Mouse (Mus musculus): ENCODE data around the gene Pkig. TPM values are rescaled to one million over a fixed set of nuclear protein-coding genes. Genes with fewer than 3 reads are reported as not detected.
"Not testable (repeated sequence)": the region's sequence is repeated elsewhere in the genome, so short reads cannot be mapped to it uniquely, and the experiment has no call there.

Pkig gene
- total RNA-seq, 2 experiments from 2014 or later: 86.5 to 94.6 TPM

- DNase-seq (ENCODE audit: extremely low spot score in 1 of 2, low spot score in 1 of 2): no peak
Measured at GRCm38 (mm10) chr2:163675662-163676061, 17.5 kb downstream of the Pkig start.

- no peak for DNase-seq (ENCODE audit: extremely low spot score in 1 of 2, low spot score in 1 of 2)
Measured at GRCm38 (mm10) chr2:163676321-163676720, 18.1 kb downstream of the Pkig start.

DNA sequence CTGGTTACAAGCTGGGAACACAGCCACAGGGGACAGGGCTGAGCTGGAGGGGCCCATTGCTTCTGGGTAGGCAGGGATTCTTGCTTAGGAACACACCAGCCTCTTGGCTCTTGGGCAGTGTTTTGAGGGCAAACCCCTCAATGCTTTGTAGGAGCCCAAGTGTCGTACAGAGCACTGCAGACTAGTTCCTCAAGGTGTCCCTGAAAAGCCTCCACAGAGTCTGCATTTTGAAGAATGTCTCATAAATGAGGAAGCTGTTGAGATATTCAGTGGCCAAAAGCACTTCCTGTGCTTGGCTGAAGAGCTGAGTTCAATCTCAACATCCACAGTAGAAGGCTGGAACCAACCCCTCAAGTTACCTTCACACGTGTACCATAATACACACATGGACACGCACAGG lies 18.6 kb downstream of the Pkig start:
- no peak for DNase-seq (ENCODE audit: extremely low spot score in 1 of 2, low spot score in 1 of 2)

GRCm38 (mm10) chr2:163682344-163682743 lies 24.2 kb downstream of the Pkig start:
- no peak for DNase-seq (ENCODE audit: extremely low spot score in 1 of 2, low spot score in 1 of 2)

DNA sequence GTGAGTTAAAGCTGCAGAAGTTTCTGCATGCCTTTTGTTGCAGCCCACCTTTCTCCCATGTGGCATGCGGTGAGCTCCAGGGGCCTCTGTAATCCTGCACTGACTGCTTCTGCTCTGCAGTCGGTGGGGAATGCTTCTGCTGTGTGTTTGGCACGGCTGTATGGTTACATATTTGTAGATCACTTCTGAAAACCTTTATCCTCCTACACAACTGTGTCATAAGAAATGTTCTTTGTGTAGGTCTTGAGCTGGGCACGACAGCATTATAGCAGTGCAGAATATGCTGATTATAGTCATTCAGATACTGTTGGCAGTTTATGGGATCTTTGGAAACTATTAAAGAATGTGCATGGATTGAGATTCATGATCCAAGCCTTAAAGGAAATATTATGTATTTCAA lies 27.1 kb downstream of the Pkig start:
- DNase-seq (ENCODE audit: extremely low spot score in 1 of 2, low spot score in 1 of 2): no peak

- DNase-seq (ENCODE audit: extremely low spot score in 1 of 2, low spot score in 1 of 2): peak; percentile 17 to 45
Measured at GRCm38 (mm10) chr2:163685761-163686200, 27.6 kb downstream of the Pkig start.

- no peak for DNase-seq (ENCODE audit: extremely low spot score in 1 of 2, low spot score in 1 of 2)
Measured at GRCm38 (mm10) chr2:163686233-163686632, 28.0 kb downstream of the Pkig start.

- no peak for DNase-seq (ENCODE audit: extremely low spot score in 1 of 2, low spot score in 1 of 2)
Measured at GRCm38 (mm10) chr2:163686886-163687285, 28.7 kb downstream of the Pkig start.

DNA sequence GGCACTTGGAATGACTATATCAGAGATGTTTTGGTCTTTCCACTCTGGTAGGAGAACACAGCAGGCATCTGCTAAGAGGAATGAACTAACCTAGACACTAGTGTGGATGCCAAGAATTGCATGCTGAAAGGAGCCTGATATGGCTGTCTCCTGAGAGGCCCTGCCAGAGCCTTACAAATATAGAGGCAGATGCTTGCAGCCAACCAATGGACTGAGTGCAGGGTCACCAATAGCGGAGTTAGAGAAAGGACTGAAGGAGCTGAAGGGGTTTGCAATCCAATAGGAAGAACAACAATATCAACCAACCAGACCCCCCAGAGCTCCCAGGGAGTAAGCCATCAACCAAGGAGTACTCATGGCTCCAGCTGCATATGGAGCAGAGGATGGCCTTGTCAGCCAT lies 30.2 kb downstream of the Pkig start:
- DNase-seq (ENCODE audit: extremely low spot score in 1 of 2, low spot score in 1 of 2): not testable (repeated sequence)

DNA sequence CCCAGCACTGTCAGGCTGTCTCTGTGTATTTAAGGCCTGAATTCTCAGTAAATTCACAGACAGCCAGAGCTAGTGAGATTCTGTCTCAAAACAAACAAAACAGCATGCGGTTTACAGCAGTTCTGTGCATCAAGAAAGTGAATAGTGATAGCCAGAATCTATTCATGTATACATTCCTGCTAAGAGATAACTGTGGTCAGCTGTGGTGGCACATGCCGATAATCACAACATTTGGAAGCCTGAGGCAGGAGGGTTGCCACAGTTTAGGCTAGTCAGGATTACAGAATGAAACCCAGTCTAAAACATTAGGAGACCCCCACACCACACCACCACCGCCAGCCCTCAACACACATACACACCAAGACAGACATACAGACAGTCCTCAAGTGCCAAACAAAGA lies 31.6 kb downstream of the Pkig start:
- DNase-seq (ENCODE audit: extremely low spot score in 1 of 2, low spot score in 1 of 2): no peak

DNA sequence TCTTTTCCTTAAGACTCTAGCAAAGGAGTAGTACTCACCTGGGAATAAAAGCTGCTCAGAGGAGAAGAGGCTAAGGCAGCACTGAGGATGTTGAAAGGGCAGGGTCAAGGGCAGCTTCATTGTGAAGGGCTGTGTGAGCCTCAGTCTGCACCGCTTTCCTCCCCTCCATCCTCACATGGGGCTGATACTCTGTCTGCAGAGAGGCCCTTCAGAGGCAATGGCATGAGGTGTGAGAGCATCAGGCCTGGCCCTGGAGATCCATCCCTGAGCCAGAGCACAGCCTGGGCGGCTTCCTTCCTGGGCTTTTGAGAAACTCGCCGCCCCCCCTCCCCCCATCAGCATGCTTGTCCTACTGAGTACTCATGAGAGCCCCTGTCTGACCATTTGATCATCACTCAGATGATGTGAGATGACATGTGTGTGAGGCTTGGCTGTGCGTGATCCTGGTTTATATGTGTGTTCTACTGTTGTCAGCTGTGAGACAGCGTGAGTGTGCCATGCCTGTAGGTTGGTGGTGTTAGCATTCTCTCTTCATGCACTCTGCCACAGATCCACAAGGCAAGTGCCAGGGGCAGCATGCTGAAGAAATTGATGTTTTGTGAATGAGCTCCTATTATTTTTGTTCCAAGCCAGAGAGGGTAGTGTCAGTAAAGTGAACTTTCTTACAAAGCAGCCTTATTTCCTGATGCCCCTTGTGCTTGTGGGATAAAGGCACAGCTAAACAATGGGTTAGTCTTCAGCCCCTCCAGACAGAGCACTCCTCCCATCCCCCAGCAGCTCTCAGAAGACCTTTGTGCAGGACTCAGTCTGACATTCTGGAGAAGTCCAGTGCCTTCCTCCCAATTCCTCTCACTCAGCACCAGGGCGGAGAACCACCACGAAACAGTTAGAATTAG lies 32.5 kb downstream of the Pkig start:
- DNase-seq (ENCODE audit: extremely low spot score in 1 of 2, low spot score in 1 of 2): no peak

GRCm38 (mm10) chr2:163691846-163692605 lies 33.8 kb downstream of the Pkig start:
- no peak for DNase-seq (ENCODE audit: extremely low spot score in 1 of 2, low spot score in 1 of 2)

- no peak for DNase-seq (ENCODE audit: extremely low spot score in 1 of 2, low spot score in 1 of 2)
Measured at GRCm38 (mm10) chr2:163692873-163693612, 34.9 kb downstream of the Pkig start.

- no peak for DNase-seq (ENCODE audit: extremely low spot score in 1 of 2, low spot score in 1 of 2)
Measured at GRCm38 (mm10) chr2:163693716-163694314, 35.6 kb downstream of the Pkig start.

DNA sequence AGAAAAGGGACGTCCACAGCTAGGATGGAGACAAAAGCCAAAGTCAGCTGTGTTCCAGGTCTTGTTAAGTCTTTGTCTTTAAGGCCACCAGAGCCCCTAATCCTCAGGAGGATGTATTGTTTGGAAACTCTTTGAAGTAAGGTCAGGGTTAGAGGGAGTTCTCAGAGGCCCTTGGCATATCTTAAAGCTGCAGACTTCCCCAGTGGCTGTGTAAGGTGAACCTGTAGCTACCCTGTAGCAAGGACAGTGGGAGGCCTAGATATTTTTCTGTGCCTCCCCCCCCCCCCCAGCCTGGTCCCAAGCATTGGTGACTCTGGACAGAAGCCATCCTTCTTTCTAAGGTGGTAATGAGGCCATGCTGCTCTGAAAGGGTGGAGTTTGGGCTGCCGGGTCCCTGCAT lies 38.6 kb downstream of the Pkig start:
- no peak for DNase-seq (ENCODE audit: extremely low spot score in 1 of 2, low spot score in 1 of 2)

DNA sequence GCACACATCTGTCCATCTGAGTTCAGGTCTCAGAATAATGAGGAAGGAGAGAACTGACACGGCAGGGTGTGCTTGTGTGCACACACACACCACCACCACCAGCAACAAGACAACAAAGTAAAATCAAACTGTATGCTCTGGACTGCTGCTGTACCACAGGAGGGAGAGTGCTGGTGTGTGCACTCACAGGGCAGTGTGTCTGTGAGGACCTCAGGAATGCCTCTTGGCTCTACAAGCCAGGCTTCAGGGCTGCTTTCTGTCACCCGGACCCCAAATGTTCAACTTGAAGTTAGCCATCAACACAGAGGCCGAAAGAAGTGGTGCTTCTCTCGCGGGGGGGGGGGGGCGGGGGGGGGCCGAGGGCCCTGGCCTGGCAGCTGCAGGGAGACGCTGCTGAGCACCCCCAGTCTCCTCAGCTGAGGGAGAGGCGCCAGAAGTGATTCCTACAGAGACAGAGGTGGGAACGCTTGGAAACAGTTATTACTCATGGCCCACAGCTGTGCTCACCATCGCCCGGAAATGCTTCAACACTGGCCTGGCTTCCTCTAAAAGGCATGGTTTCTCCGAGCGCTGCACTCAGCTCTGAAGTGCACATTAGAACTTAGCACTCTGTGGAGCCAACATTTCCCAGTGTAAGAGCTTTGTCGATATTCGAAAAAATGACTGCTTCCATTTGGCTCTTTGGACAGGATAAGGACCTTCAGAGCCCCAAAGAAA lies 39.7 kb downstream of the Pkig start:
- no peak for DNase-seq (ENCODE audit: extremely low spot score in 1 of 2, low spot score in 1 of 2)

- DNase-seq (ENCODE audit: extremely low spot score in 1 of 2, low spot score in 1 of 2): no peak
Measured at GRCm38 (mm10) chr2:163699078-163699780, 41.0 kb downstream of the Pkig start.

GRCm38 (mm10) chr2:163702431-163702830 lies 44.2 kb downstream of the Pkig start:
- DNase-seq (ENCODE audit: extremely low spot score in 1 of 2, low spot score in 1 of 2): no peak

GRCm38 (mm10) chr2:163702921-163703320 lies 44.7 kb downstream of the Pkig start:
- DNase-seq (ENCODE audit: extremely low spot score in 1 of 2, low spot score in 1 of 2): no peak

All from layer of hippocampus, postnatal 25 days (tissue).